15 mouse cellular contexts compared by ENCODE assay signal in genomic region chr14:120826187-120826586, GRCm38 (mm10).
"Had no signal": no experiment of that assay in that cellular context is flagged by ENCODE, and none has a peak within 500 bp of the region (broad histone marks: within the 10 kb centered on the region; RNA-seq: fewer than 3 reads in every experiment).

No protein-coding gene starts in this region.

- H3K27ac ChIP-seq: neural tube, embryonic 15.5 days; stomach, embryonic 15.5 days; stomach, postnatal 0 days had no signal

- H3K36me3 ChIP-seq: neural tube, embryonic 15.5 days; stomach, embryonic 15.5 days had no signal

- H3K9ac ChIP-seq: neural tube, embryonic 15.5 days; stomach, embryonic 15.5 days had no signal

- DNase-seq: retina, postnatal 1 day; right cerebral cortex, adult 18-20 months; right cerebral cortex, postnatal 14 days; right cerebral cortex, postnatal 25 days; right cerebral cortex, postnatal 4 days; spleen, adult 18-20 months; thymus, adult 18-20 months; thymus, adult 2 months; thymus, postnatal 14 days; thymus, postnatal 25 days; thymus, postnatal 36 days; thymus, postnatal 4 days had no signal

- H3K4me2 ChIP-seq: neural tube, embryonic 15.5 days; stomach, embryonic 15.5 days had no signal

- H3K4me3 ChIP-seq: neural tube, embryonic 15.5 days; stomach, embryonic 15.5 days had no signal

- H3K9me3 ChIP-seq: neural tube, embryonic 15.5 days; stomach, embryonic 15.5 days had no signal

- H3K27me3 ChIP-seq: neural tube, embryonic 15.5 days; stomach, embryonic 15.5 days had no signal

- H3K4me1 ChIP-seq: stomach, embryonic 15.5 days had no signal
